Mouse (Mus musculus) C2C12 (cell line): ENCODE results near the gene Fkbp5.

ENCODE experiments used
- CEBPB ChIP-seq: IDR thresholded peaks from one replicate; pipeline ENCODE4 v1.6.1; 2011; ENCODE audit warnings: low read depth, mild to moderate bottlenecking, control low read depth, moderate library complexity
- CTCF ChIP-seq: IDR thresholded peaks from one replicate; pipeline ENCODE4 v1.5.1; 2011; ENCODE audit not compliant: control insufficient read depth, insufficient read depth, insufficient read length
- FOSL1 ChIP-seq: IDR thresholded peaks from one replicate; pipeline ENCODE4 v1.8.0; 2011; ENCODE audit warnings: mild to moderate bottlenecking, low read length; ENCODE audit not compliant: poor library complexity, insufficient read depth, severe bottlenecking
- MYOD1 ChIP-seq: IDR thresholded peaks from one replicate; pipeline ENCODE4 v1.6.1; 2011; ENCODE audit warnings: low read depth; ENCODE audit not compliant: control insufficient read depth, insufficient read length
- MYOG ChIP-seq: IDR thresholded peaks from one replicate; pipeline ENCODE4 v1.6.1; 2011; ENCODE audit not compliant: control insufficient read depth, insufficient read length; ENCODE audit errors: extremely low read depth
- USF1 ChIP-seq: IDR thresholded peaks from one replicate; pipeline ENCODE4 v1.6.1; 2011; ENCODE audit warnings: low read depth, mild to moderate bottlenecking, control low read depth, moderate library complexity

DNA sequence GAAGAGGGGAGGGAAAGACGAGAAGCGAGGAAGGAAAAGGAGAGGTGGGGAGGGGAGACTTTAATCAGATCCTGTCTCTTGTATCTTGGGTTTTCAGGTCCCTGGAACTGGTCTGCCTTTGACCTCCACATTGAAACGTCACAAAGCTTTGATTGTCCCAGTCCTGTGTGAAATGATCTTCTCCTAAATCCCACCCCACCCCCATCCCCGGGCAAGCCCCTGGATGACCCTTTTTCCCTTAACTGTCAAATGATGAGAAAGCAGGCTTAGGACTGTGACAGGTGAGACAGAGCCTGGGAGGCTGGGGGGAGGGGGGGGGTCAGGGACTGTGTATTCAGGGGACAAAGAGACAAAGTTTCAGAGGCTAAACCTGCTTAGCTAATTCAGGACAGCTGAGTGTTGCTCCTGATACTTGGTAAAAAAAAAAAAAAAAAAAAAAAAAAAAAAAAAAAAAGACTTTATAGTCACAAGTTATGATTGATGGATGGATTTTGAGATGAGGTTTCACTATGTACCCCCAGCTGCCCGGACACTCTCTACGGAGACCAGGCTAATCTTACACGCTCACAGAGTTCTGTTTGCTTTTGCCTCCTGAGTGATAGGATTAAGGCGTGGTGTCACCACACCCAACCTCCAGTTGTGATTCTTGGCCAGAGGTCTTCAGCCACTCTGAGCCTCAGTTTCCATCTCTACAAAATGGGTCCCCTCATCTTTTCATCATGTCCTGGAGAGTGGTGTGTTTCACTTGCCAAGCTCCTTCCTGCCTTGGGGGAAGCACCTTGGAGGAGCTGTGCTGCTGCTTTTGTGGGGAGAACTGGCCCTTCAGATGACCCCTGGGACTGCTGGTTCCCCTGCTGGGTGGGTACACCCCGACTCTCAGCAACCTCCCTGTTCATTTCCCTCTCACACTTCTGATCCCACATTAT, 5.4 kb downstream of the Fkbp5 start:
- TF ChIP-seq CTCF = no peak
- no peak for TF ChIP-seq MYOG
- no peak for TF ChIP-seq MYOD1
- no peak for TF ChIP-seq USF1
- no peak for TF ChIP-seq FOSL1
- TF ChIP-seq CEBPB = no peak
